Mouse (Mus musculus) CD4-positive, CD25-positive, alpha-beta regulatory T cell, adult 2 months (primary cell): Measurements from ENCODE around the gene Fancf.

ENCODE experiments used
- DNase-seq: peaks from one replicate; pipeline ENCODE4 v3.0.0-alpha.2; 2012; ENCODE audit warnings: low read depth, low spot score

The Fancf gene

GRCm38 (mm10) chr7:51840515-51840914, 21.6 kb downstream of the Fancf start:
- no peak for DNase-seq

GRCm38 (mm10) chr7:51831917-51832316, 30.1 kb downstream of the Fancf start:
- no peak for DNase-seq

GRCm38 (mm10) chr7:51823562-51824338, 38.3 kb downstream of the Fancf start:
- DNase-seq = no peak

DNA sequence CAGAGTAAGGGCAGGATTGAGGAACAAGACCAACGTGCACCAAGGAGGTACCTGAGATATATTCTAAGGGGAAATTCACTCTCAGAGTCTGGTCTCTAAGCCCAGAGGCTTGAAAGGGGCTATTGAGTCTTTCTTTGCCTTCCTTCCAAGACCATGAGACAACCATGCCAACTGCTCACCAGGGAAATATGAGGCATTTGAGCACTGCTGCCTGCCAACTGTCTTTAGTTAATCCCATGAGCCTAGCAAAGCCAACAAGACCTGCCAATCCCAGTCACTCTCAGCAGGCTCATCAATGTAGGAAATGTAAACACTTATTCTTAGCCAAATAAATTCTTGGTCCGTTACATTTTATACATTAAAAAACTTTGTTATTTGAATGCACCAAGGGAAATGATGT, 40.6 kb downstream of the Fancf start:
- no peak for DNase-seq

DNA sequence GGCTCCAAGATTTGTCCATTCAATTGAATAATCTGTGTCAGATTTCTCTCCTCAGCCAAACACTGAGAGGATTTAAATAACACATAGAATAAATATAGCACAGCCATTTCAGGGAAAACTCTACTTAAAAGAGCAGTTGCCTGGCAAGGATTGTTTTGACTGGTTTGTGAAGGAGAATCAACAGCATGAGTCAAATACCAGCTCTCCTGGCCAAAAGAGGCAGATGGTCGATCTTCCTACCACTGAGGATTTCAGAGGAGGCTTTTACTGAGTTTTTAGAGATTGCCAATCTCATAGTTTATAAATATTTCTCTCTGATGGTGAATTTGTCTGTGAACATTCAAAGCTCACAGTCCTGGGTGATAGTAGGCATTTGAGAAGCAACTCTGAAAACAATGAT, 42.2 kb downstream of the Fancf start:
- no peak for DNase-seq

GRCm38 (mm10) chr7:51818251-51818974, 43.7 kb downstream of the Fancf start:
- DNase-seq = no peak

DNA sequence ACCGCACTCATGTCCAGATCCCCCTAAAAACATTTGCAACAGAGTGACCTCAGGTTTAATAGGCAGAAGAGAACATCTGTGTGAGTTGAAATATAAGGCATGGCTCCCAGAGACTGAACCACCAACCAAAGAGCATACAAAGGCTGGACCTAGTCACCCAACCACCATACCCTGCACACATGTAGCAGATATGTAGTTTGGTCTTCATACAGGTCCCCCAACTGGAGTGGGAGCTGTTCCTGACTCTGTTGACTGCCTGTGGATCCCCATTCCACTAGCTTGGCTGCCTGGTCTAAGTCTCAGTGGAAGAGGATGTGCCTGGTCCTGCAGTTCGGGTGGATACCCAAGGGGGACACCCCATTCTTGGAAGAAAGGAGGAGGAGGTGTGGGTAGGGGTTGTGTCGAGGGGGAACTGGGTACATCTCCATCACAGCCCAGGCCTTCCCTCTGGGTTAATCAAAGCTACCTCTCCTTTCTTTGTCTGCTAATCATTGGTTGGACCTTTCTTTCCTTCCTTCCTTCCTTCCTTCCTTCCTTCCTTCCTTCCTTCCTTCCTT, 45.7 kb downstream of the Fancf start:
- no peak for DNase-seq

DNA sequence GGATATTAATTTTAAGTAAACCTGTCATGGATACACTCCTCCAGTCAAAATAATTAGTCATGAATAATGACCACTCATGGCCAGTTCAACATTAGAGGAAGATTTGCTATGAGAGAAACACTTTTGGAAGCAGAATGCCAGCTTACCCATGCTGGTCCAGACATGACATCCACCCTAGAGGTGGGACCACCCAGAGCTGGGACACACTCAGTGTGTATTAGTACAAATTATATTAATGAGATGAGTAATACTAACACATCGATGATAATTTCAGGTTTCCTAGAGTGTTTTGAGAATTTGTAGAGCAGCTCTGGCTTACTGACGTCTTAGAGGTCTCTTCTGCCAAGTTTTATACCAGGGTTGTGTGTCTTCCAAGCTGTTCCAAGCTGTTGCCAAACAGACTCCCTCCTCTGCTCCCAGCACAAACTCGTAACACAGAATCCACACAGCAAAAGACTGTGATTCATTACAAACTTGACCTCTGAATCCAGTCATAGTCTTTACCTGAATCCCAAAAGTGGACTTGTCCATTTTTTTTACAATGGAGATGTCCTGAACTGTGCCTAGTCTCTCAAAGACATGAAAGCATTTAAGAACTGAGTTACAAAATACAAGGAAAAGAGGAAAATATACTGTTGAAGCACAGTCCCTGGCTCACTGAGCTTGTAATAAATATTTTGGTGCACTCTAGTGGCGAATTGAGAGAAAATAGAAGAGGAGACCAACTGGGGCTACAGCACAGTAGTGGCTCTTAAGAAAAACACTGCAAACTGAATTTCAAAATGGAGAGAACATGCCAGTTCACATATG, 46.4 kb downstream of the Fancf start:
- no peak for DNase-seq
